Mouse (Mus musculus) C2C12 (cell line): ENCODE results near the gene S1pr2.

ENCODE experiments used
- CEBPB ChIP-seq: IDR thresholded peaks from one replicate; pipeline ENCODE4 v1.6.1; 2011; ENCODE audit warnings: low read depth, mild to moderate bottlenecking, control low read depth, moderate library complexity
- CTCF ChIP-seq: IDR thresholded peaks from one replicate; pipeline ENCODE4 v1.5.1; 2011; ENCODE audit not compliant: control insufficient read depth, insufficient read depth, insufficient read length
- FOSL1 ChIP-seq: IDR thresholded peaks from one replicate; pipeline ENCODE4 v1.8.0; 2011; ENCODE audit warnings: mild to moderate bottlenecking, low read length; ENCODE audit not compliant: poor library complexity, insufficient read depth, severe bottlenecking
- MAX ChIP-seq: IDR thresholded peaks from one replicate; pipeline ENCODE4 v1.6.1; 2011; ENCODE audit warnings: mild to moderate bottlenecking, control low read depth
- MYOD1 ChIP-seq: IDR thresholded peaks from one replicate; pipeline ENCODE4 v1.6.1; 2011; ENCODE audit warnings: low read depth; ENCODE audit not compliant: control insufficient read depth, insufficient read length
- MYOG ChIP-seq: IDR thresholded peaks from one replicate; pipeline ENCODE4 v1.6.1; 2011; ENCODE audit not compliant: control insufficient read depth, insufficient read length; ENCODE audit errors: extremely low read depth
- USF1 ChIP-seq: IDR thresholded peaks from one replicate; pipeline ENCODE4 v1.6.1; 2011; ENCODE audit warnings: low read depth, mild to moderate bottlenecking, control low read depth, moderate library complexity

- TF ChIP-seq CTCF (no peak), USF1 (no peak), MAX (no peak), MYOD1 (no peak), FOSL1 (no peak), MYOG (no peak), CEBPB (no peak)
These were observed 17.1 kb downstream of the S1pr2 start, which contains the start of gene Dnmt1 for GRCm38 (mm10) chr9:20959430-20959938.
